Mouse (Mus musculus): ENCODE data around the gene Adap2. TPM values are rescaled to one million over a fixed set of nuclear protein-coding genes. Genes with fewer than 3 reads are reported as not detected.
A peak's percentile ranks its signal among the peaks of the same experiment; 100 is the strongest.
"Not testable (repeated sequence)": the region's sequence is repeated elsewhere in the genome, so short reads cannot be mapped to it uniquely, and the experiment has no call there.

Adap2 gene
- total RNA-seq, 4 experiments from 2014 or later = 7.0 to 19.5 (median 13.3) TPM

DNA sequence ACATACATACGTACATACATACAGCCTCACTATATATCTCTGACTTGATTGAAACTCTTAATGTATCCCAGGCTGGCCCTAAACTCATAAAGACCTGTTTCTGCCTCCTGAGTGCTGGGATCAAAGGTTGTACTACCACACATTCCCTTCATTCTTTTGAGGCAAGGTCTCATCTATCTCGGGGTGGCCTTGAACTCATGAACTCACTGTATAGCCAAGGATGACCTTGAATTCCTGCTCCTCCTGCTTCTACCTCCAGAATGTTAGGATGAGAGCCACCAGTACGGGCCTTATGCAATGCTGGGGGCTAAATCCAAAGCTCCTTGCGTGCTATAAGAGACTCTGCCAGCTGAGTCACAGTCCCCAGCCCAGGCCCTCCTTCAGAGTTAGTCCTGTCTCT, 7.1 kb downstream of the Adap2 start:
- no peak for DNase-seq

DNA sequence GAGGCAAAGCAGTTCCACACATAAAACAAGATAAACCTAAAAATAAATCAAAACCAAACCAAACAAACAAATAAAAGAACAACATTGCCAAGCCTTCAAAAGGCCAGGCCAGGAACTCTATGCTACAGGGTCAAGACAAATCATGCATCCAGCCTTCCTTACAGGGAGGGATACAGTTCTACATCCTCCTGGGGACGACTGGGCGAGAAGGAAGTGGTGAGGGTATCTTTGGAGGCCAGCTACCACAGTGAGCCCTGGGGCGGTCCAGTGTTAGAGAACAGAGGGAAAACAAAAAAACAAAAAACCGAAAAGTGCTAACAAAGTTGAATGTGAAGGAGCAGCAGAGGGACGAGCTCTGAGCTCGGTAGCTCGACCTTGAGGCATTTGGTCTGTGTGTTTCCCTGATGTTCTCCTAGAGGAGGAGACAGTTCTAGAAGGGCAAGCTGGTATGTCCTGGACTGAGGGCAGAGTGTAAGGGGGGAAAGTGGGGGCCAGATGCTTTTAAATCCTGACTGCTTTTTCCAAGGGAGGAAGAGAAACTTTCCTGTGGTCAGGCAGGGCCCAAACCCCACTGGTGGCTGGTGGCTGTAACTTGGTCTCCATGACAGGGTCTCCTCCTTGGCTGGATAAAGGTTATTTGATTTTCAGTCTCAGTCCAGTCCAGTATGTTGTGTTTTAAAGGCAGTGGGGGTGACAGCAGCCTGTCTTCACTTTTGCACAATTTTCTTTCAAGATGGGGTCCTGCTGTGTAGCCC, 9.6 kb downstream of the Adap2 start:
- no peak for DNase-seq

- DNase-seq = no peak
Observed at GRCm38 (mm10) chr11:80164224-80164623, 10.3 kb downstream of the Adap2 start.

- no peak for DNase-seq
Observed at GRCm38 (mm10) chr11:80168121-80168520, 14.2 kb downstream of the Adap2 start.

- DNase-seq = no peak
Observed at GRCm38 (mm10) chr11:80168611-80169249, 14.8 kb downstream of the Adap2 start.

GRCm38 (mm10) chr11:80169629-80170028, 15.7 kb downstream of the Adap2 start:
- DNase-seq = no peak

DNA sequence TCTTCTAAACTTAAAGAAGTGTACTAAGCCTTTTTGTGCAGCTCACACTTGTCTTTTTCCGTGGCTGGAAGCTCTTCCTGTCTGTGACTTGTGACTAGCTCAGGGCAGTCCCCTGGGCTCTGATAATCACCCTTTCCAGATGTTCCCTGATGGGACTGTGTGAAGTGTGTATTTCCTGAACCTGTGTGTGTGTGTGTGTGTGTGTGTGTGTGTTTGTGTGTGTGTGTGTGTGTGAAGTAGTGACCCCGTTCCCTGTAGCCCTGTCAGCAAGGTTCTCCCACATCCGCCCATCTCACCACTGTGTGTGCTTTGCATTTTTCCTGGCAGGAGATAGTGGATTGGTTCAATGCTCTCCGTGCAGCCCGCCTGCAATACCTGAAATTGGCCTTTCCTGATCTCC, 16.4 kb downstream of the Adap2 start:
- no peak for DNase-seq

DNA sequence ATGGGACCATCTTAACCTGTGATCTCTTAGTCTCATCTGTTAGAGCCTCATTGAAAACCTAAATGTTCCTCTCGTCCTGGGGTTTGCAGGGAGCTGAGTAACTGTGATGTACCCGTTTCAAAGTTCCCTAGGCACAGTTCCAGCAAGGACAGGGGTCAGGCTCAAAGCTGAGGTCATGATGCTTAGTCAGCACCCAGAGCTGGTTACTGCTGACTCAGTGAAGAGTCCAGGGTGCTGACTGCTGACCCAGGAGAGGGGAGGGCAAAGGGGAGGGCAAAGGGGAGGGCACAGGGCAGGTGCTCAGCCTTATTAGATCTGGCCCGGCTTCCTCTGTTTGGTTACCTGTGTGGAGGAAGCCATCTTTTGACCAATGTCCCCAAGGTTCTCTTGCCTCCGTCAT, 18.0 kb downstream of the Adap2 start:
- peak; percentile 76 for DNase-seq

- DNase-seq = no peak
Observed at GRCm38 (mm10) chr11:80173963-80174670, 20.2 kb downstream of the Adap2 start.

GRCm38 (mm10) chr11:80176911-80177895, 23.3 kb downstream of the Adap2 start:
- peak; percentile 43 for DNase-seq

DNA sequence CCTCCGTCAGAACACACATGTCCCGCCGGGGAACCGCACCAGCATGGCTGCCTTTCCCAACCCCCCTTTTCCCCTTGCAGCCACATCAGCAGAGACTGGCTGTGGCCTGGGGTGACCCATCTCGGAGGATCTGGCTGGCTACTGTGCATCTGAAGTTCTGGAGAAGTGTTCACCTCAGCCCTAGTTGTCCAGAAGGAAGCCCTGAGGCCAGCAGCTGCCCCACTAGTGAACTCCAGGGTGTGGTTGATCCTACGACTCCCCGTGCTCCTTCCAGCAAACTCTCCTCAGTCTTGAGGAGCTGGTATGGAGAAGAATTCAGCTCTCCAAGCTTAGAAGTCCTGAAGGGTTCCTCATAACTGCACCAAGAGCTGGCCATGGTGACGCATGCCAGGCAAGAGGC, 24.4 kb downstream of the Adap2 start:
- DNase-seq = no peak

DNA sequence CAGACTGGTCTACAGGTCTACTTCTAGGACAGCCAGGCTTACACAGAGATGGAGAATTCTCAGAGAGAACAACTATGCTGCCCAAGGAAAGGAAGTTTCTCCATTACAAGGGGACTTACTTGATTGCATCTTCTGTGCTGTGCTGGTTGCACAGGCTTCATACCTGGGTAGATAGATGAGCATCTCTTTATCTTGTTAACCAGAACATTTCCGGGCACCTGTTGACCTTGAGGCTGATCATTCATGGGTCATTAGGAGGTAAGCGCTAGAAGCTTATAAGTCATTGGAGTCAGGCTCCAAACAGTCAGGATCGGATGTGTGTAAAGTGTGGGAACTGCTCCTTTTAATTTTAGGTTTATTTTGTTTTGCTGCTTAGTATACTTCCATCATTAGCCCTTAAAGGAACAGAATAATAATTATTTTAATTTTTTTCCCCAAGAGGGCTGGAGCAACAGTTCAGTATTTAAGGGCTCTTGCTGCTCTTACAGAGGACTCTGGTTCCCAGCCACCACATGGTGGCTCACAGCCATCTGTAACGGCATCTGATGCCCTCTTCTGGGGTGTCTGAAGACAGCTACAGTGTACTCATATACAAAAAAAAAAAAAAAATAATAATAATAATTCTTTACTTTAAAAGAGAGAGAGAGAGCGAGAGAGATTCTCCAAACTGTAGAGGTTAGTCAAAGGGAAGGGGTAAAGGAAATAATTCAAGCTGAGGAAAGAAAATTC, 27.3 kb downstream of the Adap2 start:
- no peak for DNase-seq

DNA sequence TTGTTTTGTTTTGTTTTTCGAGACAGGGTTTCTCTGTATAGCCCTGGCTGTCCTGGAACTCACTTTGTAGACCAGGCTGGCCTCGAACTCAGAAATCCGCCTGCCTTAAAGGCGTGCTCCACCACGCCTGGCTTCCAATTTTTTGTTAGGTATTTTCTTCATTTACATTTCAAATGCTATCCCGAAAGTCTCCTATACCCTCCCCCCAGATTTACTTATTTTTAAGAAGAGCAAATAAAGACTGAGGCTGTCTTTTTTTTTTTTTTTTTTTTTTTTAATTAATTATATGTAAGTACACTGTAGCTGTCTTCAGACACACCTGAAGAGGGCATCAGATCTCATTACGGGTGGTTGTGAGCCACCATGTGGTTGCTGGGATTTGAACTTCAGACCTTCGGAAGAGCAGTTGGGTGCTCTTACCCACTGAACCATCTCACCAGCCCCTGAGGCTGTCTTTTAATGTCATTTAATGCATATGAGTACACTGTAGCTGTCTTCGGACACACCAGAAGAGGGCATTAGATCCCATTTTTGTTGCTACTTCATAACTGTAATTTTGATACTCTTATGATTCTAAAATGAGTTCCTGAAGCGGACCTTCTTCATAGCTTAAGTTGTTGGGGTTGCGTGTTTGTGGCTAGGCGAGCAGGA, 29.3 kb downstream of the Adap2 start:
- DNase-seq = not testable (repeated sequence)

GRCm38 (mm10) chr11:80183705-80184255, 29.9 kb downstream of the Adap2 start, which contains the start of gene Rnf135:
Gene Rnf135 (plus strand): TSS chr11:80183851.
- DNase-seq = peak; percentile 90

DNA sequence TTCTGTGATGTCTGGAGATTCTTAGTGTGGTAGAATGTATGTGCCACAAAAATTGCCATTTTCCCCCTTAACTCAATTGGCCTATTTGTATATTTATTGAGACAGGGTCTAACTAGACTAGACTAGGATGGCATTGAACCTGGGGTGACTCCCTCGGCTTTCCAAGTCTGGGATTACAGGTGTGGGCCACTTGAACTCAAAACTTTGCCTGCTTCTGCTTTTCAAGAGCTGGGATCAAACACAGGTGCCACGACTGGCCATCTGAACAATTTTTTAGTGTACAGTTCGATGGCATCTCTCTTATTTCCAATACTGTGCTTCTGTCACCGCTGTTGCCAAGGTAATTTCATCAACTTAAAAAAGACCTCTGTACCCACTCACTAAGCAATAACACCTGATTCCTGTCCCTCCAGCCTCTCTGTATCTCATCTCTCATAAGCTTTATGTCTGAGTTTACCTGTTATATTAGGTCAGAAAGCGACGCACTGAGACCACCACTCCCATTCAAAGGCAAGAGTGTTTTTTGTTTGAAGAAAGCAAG, 30.7 kb downstream of the Adap2 start:
- no peak for DNase-seq

DNA sequence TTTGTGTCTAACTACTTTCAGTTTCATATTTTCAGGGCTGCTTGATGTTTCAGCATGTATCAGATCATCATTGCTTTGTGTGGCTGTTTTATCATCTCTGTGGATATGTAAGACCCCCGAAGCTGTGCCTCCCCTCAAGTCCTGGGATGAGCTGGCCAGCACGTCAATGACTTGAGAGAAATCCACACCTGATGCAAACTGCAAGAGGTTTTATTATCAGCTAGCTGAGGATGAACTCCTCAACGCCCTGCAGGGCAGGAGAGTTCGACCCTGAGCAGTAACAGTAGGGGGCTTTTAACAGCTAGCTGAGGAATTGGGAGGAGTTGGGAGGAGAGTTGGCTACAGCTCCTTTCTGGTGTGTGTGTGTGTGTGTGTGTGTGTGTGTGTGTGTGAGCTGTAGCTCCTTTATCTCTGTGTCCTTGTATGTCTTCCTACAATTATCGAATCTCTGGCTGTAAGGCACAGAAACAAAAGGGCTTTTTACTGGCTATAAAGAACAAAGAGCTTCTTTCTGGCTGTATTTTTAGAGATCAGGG, 31.6 kb downstream of the Adap2 start:
- not testable (repeated sequence) for DNase-seq

DNA sequence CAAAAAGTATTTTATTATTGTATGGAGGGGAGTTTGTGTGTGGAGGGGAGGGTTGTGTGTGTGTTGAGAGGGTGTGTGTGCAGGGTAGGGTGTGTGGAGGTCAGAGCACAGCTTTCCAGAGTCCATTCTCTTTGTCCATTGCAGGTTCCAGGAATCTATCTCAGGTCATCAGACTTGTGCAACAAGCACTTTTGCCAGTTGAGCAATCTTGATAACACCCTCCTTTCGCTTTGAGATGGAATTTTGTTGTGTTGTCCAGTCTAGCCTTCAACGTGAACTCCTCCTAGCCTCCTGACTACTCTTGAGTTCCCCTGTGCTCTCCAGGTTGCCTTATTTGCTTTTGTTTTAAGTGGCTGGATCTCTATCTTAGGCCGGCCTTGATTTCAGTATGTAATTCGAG, 36.4 kb downstream of the Adap2 start:
- no peak for DNase-seq

DNA sequence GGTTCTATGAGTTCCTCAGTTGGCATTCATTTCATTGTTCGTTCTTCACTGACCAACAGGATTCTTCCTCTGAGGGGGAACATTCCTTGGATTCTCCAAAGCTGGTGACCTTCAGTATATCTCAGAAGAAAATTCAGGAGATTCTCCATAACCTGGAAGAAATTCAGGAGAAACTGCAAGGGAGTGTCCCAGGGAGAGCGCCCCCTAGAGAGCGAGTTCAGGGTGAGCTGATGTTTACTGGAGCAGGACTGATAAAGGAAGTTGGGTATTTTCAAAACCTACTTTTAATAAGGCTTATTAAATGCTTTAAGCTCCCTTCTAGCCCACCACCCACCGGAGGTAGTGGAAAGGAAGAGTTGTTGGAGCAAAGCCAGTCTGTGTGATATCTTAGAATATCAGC, 39.9 kb downstream of the Adap2 start:
- no peak for DNase-seq

DNA sequence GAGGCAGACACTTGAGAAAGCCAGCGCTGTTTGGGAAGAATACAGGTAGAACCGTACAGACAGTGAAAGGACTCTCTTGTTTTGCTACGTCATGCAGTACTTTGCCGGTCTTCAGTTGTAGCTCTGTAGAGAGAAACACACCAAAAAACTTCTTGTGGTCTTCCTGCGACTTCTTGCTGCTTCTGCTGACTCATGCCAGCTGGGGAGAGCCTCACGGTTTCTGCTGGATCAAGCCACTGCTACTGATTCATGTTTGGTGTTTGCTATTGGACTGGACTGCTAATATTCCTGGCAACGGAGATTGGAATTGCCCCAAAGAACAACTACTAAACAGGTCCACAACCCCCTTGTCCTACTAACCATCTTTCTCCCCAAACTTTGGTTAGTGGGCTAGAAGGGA, 42.4 kb downstream of the Adap2 start:
- no peak for DNase-seq

- no peak for DNase-seq
Observed at GRCm38 (mm10) chr11:80199316-80199715, 45.4 kb downstream of the Adap2 start.

All from adrenal gland, adult 8-10 months (tissue).